Mouse (Mus musculus): ENCODE measurements around the gene Phf3. TPM values are rescaled to one million over a fixed set of nuclear protein-coding genes. Genes with fewer than 3 reads are reported as not detected.

Phf3 gene
- polyA plus RNA-seq (2012) = 58.0 and 63.4 TPM in 2 replicates

- no peak for TF ChIP-seq GATA1 (IDR thresholded peaks at IDR 0.05; ENCODE audit: low read length)
Observed at GRCm38 (mm10) chr1:30873541-30874260, at the start of gene Phf3. Phf3 (minus strand) TSS chr1:30873921.

GRCm38 (mm10) chr1:30922237-30922636, 48.5 kb upstream of the Phf3 start:
- no peak for TF ChIP-seq GATA1 (IDR thresholded peaks at IDR 0.05; ENCODE audit: low read length)

GRCm38 (mm10) chr1:30921252-30921651, 47.5 kb upstream of the Phf3 start:
- no peak for TF ChIP-seq GATA1 (IDR thresholded peaks at IDR 0.05; ENCODE audit: low read length)

- no peak for TF ChIP-seq GATA1 (IDR thresholded peaks at IDR 0.05; ENCODE audit: low read length)
Observed at GRCm38 (mm10) chr1:30920620-30921177, 47.0 kb upstream of the Phf3 start.

- no peak for TF ChIP-seq GATA1 (IDR thresholded peaks at IDR 0.05; ENCODE audit: low read length)
Observed at GRCm38 (mm10) chr1:30910172-30910571, 36.5 kb upstream of the Phf3 start.

- no peak for TF ChIP-seq GATA1 (IDR thresholded peaks at IDR 0.05; ENCODE audit: low read length)
Observed at GRCm38 (mm10) chr1:30908797-30909196, 35.1 kb upstream of the Phf3 start.

GRCm38 (mm10) chr1:30903480-30904218, 29.9 kb upstream of the Phf3 start:
- TF ChIP-seq GATA1 (IDR thresholded peaks at IDR 0.05; ENCODE audit: low read length) = no peak

- TF ChIP-seq GATA1 (IDR thresholded peaks at IDR 0.05; ENCODE audit: low read length) = no peak
Observed at GRCm38 (mm10) chr1:30898691-30899090, 25.0 kb upstream of the Phf3 start.

GRCm38 (mm10) chr1:30875746-30876145, 2.0 kb upstream of the Phf3 start:
- TF ChIP-seq GATA1 (IDR thresholded peaks at IDR 0.05; ENCODE audit: low read length) = no peak

GRCm38 (mm10) chr1:30874261-30875131, 775 bp upstream of the Phf3 start:
- no peak for TF ChIP-seq GATA1 (IDR thresholded peaks at IDR 0.05; ENCODE audit: low read length)

- TF ChIP-seq GATA1 (IDR thresholded peaks at IDR 0.05; ENCODE audit: low read length) = no peak
Observed at GRCm38 (mm10) chr1:30872836-30873540, 733 bp downstream of the Phf3 start.

GRCm38 (mm10) chr1:30867786-30868185, 5.9 kb downstream of the Phf3 start:
- TF ChIP-seq GATA1 (IDR thresholded peaks at IDR 0.05; ENCODE audit: low read length) = no peak

- TF ChIP-seq GATA1 (IDR thresholded peaks at IDR 0.05; ENCODE audit: low read length) = no peak
Observed at GRCm38 (mm10) chr1:30852518-30852917, 21.2 kb downstream of the Phf3 start.

GRCm38 (mm10) chr1:30851920-30852319, 21.8 kb downstream of the Phf3 start:
- no peak for TF ChIP-seq GATA1 (IDR thresholded peaks at IDR 0.05; ENCODE audit: low read length)

GRCm38 (mm10) chr1:30850906-30851305, 22.8 kb downstream of the Phf3 start:
- no peak for TF ChIP-seq GATA1 (IDR thresholded peaks at IDR 0.05; ENCODE audit: low read length)

Data from G1E-ER4 (cell line).